Mouse (Mus musculus) bone marrow, adult 2 months (tissue): ENCODE data around the gene Tnni3k.

Experiments used
- CTCF ChIP-seq: fragments of 200-500 bp; IDR thresholded peaks from 2 replicates; pipeline ENCODE4 v1.5.1; 2011; ENCODE audit warnings: low read length, control low read depth; ENCODE audit not compliant: control insufficient read depth, insufficient read depth
- POLR2A ChIP-seq: fragments of 200-500 bp; IDR thresholded peaks from 2 replicates; pipeline ENCODE4 v1.6.1; 2011; ENCODE audit warnings: low read depth, mild to moderate bottlenecking, control low read depth, low read length, borderline replicate concordance; ENCODE audit not compliant: control insufficient read depth

GRCm38 (mm10) chr3:155059449-155059822, 4.2 kb upstream of the Tnni3k start:
- TF ChIP-seq POLR2A (no peak), CTCF (no peak)
